Mouse (Mus musculus) heart, postnatal 14 days (tissue): ENCODE measurements at regions not wholly inside any gene's neighbourhood (a gene's known extent, or its start where the extent isn't known, plus 50 kb on each side); places are given as distances from the start of the nearest gene placed in this dataset.

Source experiments
- DNase-seq, 2 experiments: peaks; one replicate each; pipeline ENCODE4 v3.0.0; 2021 to 2022
- intact Hi-C: fragments of 180-260 bp; cut with DNase I; formaldehyde crosslinking; loops from one replicate; pipeline ENCODE4 v1.15.1; 2025

- no peak for DNase-seq
- intact Hi-C loops, result no loop called here
Measured at GRCm38 (mm10) chr6:107788224-107788893, 258.8 kb downstream of the Lrrn1 start.

GRCm38 (mm10) chr6:107797845-107798244 is 267.0 kb upstream of the Setmar start:
- DNase-seq, result no peak
- intact Hi-C loops, result no loop called here

- no peak for DNase-seq
- intact Hi-C loops, result no loop called here
Measured at GRCm38 (mm10) chr6:107803056-107803455, 261.8 kb upstream of the Setmar start.
